Mouse (Mus musculus) heart, adult 2 months (tissue): ENCODE results near the gene Fitm1. TPM values are rescaled to one million over a fixed set of nuclear protein-coding genes. Genes with fewer than 3 reads are reported as not detected.

Source experiments
- DNase-seq, 2 experiments: peaks; one replicate each; pipeline ENCODE4 v3.0.0; 2021
- H3K27ac ChIP-seq: fragments of 200-600 bp; 2 replicates; pipeline ENCODE4 v1.8.1; 2022
- H3K27me3 ChIP-seq: fragments of 200-500 bp; 2 replicates; pipeline ENCODE4 v1.6.1; 2012; ENCODE audit warnings: mild to moderate bottlenecking, low read length, inconsistent platforms, mixed read lengths; ENCODE audit not compliant: control insufficient read depth, insufficient read depth
- H3K36me3 ChIP-seq: fragments of 200-500 bp; 2 replicates; pipeline ENCODE4 v1.6.1; 2012; ENCODE audit warnings: low read length, inconsistent platforms; ENCODE audit not compliant: control insufficient read depth, insufficient read depth
- H3K4me1 ChIP-seq: fragments of 200-500 bp; 2 replicates; pipeline ENCODE4 v1.6.1; 2011; ENCODE audit warnings: low read length; ENCODE audit not compliant: control insufficient read depth, insufficient read depth
- H3K4me3 ChIP-seq: fragments of 200-600 bp; 2 replicates; pipeline ENCODE4 v1.8.1; 2022
- H3K79me2 ChIP-seq: fragments of 200-500 bp; replicated peaks from 2 replicates; pipeline ENCODE4 v1.6.1; 2012; ENCODE audit warnings: mild to moderate bottlenecking, inconsistent platforms, low read length, moderate library complexity, mixed read lengths; ENCODE audit not compliant: control insufficient read depth, insufficient read depth
- H3K9ac ChIP-seq: fragments of 200-500 bp; 2 replicates; pipeline ENCODE4 v1.6.1; 2012; ENCODE audit warnings: low read depth, mild to moderate bottlenecking, control low read depth, inconsistent platforms, low read length, mixed read lengths
- CTCF ChIP-seq: fragments of 200-600 bp; IDR thresholded peaks from 2 replicates; pipeline ENCODE4 v1.8.1; 2022; ENCODE audit warnings: antibody characterized with exemption, mild to moderate bottlenecking, moderate library complexity
- EP300 ChIP-seq: fragments of 200-500 bp; IDR thresholded peaks from 2 replicates; pipeline ENCODE4 v1.6.1; 2011; ENCODE audit warnings: low read depth, low read length, control low read depth; ENCODE audit not compliant: insufficient read depth
- POLR2A ChIP-seq: fragments of 200-500 bp; IDR thresholded peaks from 2 replicates; pipeline ENCODE4 v1.6.1; 2011; ENCODE audit warnings: mild to moderate bottlenecking, low read depth, low read length, control low read depth; ENCODE audit not compliant: insufficient read depth
- whole genome bisulfite sequencing: fragments of 180-500 bp; shearing (Covaris S2); methylation state at CpG from one replicate; pipeline ENCODE4 v1.1.7; 2018; 5-methylcytosine and 5-hydroxymethylcytosine counted together
- intact Hi-C: fragments of 180-260 bp; cut with DNase I; formaldehyde crosslinking; loops from one replicate; pipeline ENCODE4 v1.15.1; 2025
- polyA plus RNA-seq: library from polyadenylated mRNA; depleted of rRNA; stranded (reverse); fragments of >200 nt; gene quantifications from 2 replicates; pipeline ENCODE4 v1.2.3, GENCODE M21; 2012
- total RNA-seq, 2 experiments: library from RNA; stranded (reverse); gene quantifications; 2 replicates each; pipeline ENCODE4 v1.2.3; 2021

Fitm1 gene
- total and polyA plus RNA-seq, 3 experiments = 165 to 403 (median 187) TPM

- TF ChIP-seq CTCF (no peak), POLR2A (no peak), EP300 (no peak)
- no peak for DNase-seq
- H3K36me3 ChIP-seq = no peaks in the 10 kb centered on the region
- H3K27ac ChIP-seq = no peak overlapping the region
- H3K4me1 ChIP-seq = no peaks in the 10 kb centered on the region; the same call in 1 of the 2 replicates
- no peak overlapping the region for H3K9ac ChIP-seq
- intact Hi-C loops = no loop called here
- H3K4me3 ChIP-seq = no peak overlapping the region
- no peaks in the 10 kb centered on the region for H3K79me2 ChIP-seq
- no peaks in the 10 kb centered on the region for H3K27me3 ChIP-seq
Observed at GRCm38 (mm10) chr14:55554635-55555034, 20.8 kb upstream of the Fitm1 start.

- TF ChIP-seq EP300 (no peak), POLR2A (no peak), CTCF (no peak)
- Histone ChIP-seq H3K27ac (no peak overlapping the region), H3K36me3 (no peaks in the 10 kb centered on the region), H3K4me3 (no peak overlapping the region), H3K9ac (no peak overlapping the region), H3K79me2 (no peaks in the 10 kb centered on the region), H3K4me1 (no peaks in the 10 kb centered on the region; the same call in 1 of the 2 replicates), H3K27me3 (no peaks in the 10 kb centered on the region)
- intact Hi-C loops = no loop called here
- DNase-seq = no peak
- WGBS = 70% methylated on average over 3 of the region's 3 CpGs
Observed at GRCm38 (mm10) chr14:55555788-55556187, 19.6 kb upstream of the Fitm1 start.

GRCm38 (mm10) chr14:55557003-55557402 lies 18.4 kb upstream of the Fitm1 start:
- H3K9ac ChIP-seq = no peak overlapping the region
- peak overlapping the region; percentile 68 for H3K27ac ChIP-seq
- H3K4me1 ChIP-seq = peaks cover 3% of the 10 kb centered on the region
- intact Hi-C loops = loop anchor here (1.0 kb wide), 1 partner anchor 60 kb away; no protein-coding TSS in a partner anchor
- 17% methylated on average over 5 of the region's 5 CpGs for WGBS
- no peak overlapping the region for H3K4me3 ChIP-seq
- TF ChIP-seq EP300 (peak; percentile 66; the same call in 1 of the 2 replicates), POLR2A (no peak)
- no peaks in the 10 kb centered on the region for H3K79me2 ChIP-seq
- no peaks in the 10 kb centered on the region for H3K36me3 ChIP-seq
- peak; percentile 79 to 82 for DNase-seq
- no peaks in the 10 kb centered on the region for H3K27me3 ChIP-seq

- no peaks in the 10 kb centered on the region for H3K27me3 ChIP-seq
- no peaks in the 10 kb centered on the region for H3K79me2 ChIP-seq
- intact Hi-C loops = loop anchor here (1.0 kb wide), 1 partner anchor 60 kb away; no protein-coding TSS in a partner anchor
- no peak for DNase-seq
- no peaks in the 10 kb centered on the region for H3K36me3 ChIP-seq
- H3K27ac ChIP-seq = peak overlapping the region; percentile 68
- H3K9ac ChIP-seq = no peak overlapping the region
- WGBS = 79% methylated on average over 3 of the region's 3 CpGs
- TF ChIP-seq POLR2A (no peak), CTCF (no peak), EP300 (no peak)
- peaks cover 3% of the 10 kb centered on the region for H3K4me1 ChIP-seq
- no peak overlapping the region for H3K4me3 ChIP-seq
Observed at GRCm38 (mm10) chr14:55557587-55557986, 17.8 kb upstream of the Fitm1 start.

GRCm38 (mm10) chr14:55558740-55559448 lies 16.5 kb upstream of the Fitm1 start:
- Histone ChIP-seq H3K79me2 (no peaks in the 10 kb centered on the region), H3K27me3 (no peaks in the 10 kb centered on the region), H3K27ac (peak overlapping the region; percentile 98), H3K9ac (no peak overlapping the region), H3K36me3 (no peaks in the 10 kb centered on the region), H3K4me1 (peaks cover 3% of the 10 kb centered on the region), H3K4me3 (peak overlapping the region; percentile 91)
- TF ChIP-seq POLR2A = no peak
- no peak for TF ChIP-seq EP300
- peak; percentile 24; the same call in 1 of the 2 replicates for TF ChIP-seq CTCF
- 54% methylated on average over 6 of the region's 6 CpGs for WGBS
- no peak for DNase-seq
- intact Hi-C loops = loop anchor here (2.0 kb wide), 1 partner anchor 18 kb away; the partner anchor contains the start of gene Pck2

GRCm38 (mm10) chr14:55559799-55560201 lies 15.6 kb upstream of the Fitm1 start, which contains the start of gene Dcaf11:
Gene Dcaf11, plus strand, starts transcription at chr14:55560006.
- Histone ChIP-seq H3K27me3 (no peaks in the 10 kb centered on the region), H3K36me3 (no peaks in the 10 kb centered on the region), H3K9ac (peak within 1 kb of the TSS; percentile 87), H3K4me1 (peaks cover 3% of the 10 kb centered on the region), H3K27ac (peak within 1 kb of the TSS; percentile 98), H3K79me2 (no peaks in the 10 kb centered on the region), H3K4me3 (peak within 1 kb of the TSS; percentile 91)
- under 1% methylated on average over 27 of the region's 27 CpGs for WGBS
- intact Hi-C loops = loop anchor here (1.0 to 2.0 kb wide), 3 partner anchors 19 to 43 kb away; partner anchors contain the start of genes Irf9, Pck2 and Psme1
- TF ChIP-seq POLR2A = peak; percentile 66; the same call in 1 of the 2 replicates
- peak; percentile 52 for TF ChIP-seq CTCF
- TF ChIP-seq EP300 = no peak; the same call in 1 of the 2 replicates
- DNase-seq = peak; percentile 90 to 94
